Mouse (Mus musculus): ENCODE data around the gene Ccdc174. TPM values are rescaled to one million over a fixed set of nuclear protein-coding genes. Genes with fewer than 3 reads are reported as not detected.

Ccdc174 gene
- 48.7 and 60.7 TPM in 2 replicates for polyA plus RNA-seq (2015; fragmentation: Nextera tagmentation; extraction: Ambion mirVana)

- WGBS, result under 1% methylated on average over 47 of the region's 47 CpGs
- no peaks in the 10 kb centered on the region for H3K9me3 ChIP-seq (replicated peaks)
- peak within 1 kb of the TSS; percentile 95 for H3K4me3 ChIP-seq
- H3K36me3 ChIP-seq (ENCODE audit: poor library complexity, severe bottlenecking), result peaks cover 21% of the 10 kb centered on the region
- H3K4me1 ChIP-seq, result peaks cover 20% of the 10 kb centered on the region
- peaks cover 18% of the 10 kb centered on the region; the same call in 1 of the 2 replicates for H3K27me3 ChIP-seq
- peak within 1 kb of the TSS; percentile 77 for H3K4me2 ChIP-seq
- peak within 1 kb of the TSS; percentile 94 for H3K9ac ChIP-seq
- H3K27ac ChIP-seq, result peak within 1 kb of the TSS; percentile 73; the same call in 1 of the 2 replicates
- ATAC-seq, result peak; percentile 96
These were observed at the start of gene Ccdc174 for GRCm38 (mm10) chr6:91877885-91878651. TSS of gene Ccdc174 (plus strand) at chr6:91878053.

DNA sequence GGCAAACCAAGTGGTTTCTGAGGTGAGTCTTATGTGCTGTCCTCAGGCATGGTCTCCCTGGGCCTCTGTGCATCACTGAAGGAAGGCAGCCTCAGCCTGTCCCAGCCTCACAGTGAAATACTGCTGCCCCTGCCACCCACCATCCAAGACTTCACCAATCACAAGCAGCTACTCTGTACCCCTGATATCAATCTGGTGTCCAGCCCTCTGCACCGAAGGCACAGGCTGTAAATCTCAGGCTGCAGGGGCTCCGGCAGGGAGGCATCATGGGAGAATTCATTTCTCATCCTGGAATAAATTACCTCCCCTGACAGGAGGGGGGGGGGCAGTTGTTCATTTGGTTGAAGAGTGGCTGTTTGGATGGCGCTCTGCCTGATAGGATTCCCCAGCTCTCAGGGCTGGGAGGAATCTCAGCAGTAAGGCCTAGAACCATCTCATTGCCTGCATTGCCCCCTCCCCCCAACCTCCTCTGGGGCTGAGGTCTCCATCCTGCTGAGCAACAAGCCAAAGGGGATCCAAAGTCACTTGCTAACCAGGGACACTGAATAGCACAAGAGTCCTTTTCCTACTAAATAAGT is 44.9 kb upstream of the Ccdc174 start:
- ATAC-seq, result no peak
- H3K4me1 ChIP-seq, result no peaks in the 10 kb centered on the region
- H3K4me2 ChIP-seq, result no peak overlapping the region
- H3K27me3 ChIP-seq, result no peaks in the 10 kb centered on the region
- H3K9me3 ChIP-seq (replicated peaks), result no peaks in the 10 kb centered on the region
- 69% methylated on average over 3 of the region's 3 CpGs for WGBS
- no peak overlapping the region; the same call in 1 of the 2 replicates for H3K9ac ChIP-seq
- no peaks in the 10 kb centered on the region for H3K36me3 ChIP-seq (ENCODE audit: poor library complexity, severe bottlenecking)
- H3K4me3 ChIP-seq, result no peak overlapping the region
- no peak overlapping the region for H3K27ac ChIP-seq

DNA sequence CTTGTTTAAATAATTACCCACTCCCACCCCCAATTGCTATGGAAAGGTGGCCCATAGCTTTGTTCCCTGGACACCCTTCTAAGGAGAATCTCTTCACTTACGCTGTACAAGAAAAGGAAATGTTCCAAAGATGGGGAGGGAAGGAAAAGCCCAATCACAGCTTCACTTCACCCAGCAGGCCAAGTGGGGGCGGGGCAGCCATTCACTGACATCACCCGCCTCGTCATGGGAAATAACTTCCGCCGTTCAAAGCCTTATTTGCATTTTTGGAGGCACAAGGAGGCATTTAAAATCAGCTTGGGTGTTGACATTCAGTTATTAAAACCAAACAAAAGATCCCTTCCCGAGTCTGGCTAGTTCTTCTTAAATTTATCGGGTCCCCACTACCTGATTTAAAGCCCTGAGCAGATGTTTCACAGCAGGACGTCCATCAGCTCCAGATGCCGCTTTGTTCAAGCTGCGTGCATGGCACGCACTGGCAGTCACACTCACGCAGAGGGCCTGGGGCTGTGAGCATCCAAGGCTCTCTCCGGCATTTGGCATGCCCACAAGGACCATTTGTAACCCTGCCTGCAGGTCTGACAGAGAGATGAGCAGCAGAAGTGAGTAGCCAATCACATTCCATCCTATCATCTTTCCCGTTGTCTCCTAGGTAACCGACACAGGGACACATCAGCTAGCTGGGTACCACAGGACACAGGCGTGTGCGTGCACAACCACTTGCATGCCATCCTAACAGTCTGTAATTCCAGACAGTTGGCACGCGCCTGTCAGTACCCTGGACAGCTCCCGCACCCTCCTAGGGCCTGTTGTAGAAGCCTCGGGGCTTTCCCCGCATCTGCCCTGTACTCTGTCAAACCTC is 38.6 kb upstream of the Ccdc174 start:
- Histone ChIP-seq H3K4me1 (peaks cover 34% of the 10 kb centered on the region), H3K9ac (peak overlapping the region; percentile 61), H3K27ac (peak overlapping the region; percentile 91), H3K9me3 (replicated peaks) (no peaks in the 10 kb centered on the region), H3K4me2 (peak overlapping the region; percentile 64), H3K36me3 (ENCODE audit: poor library complexity, severe bottlenecking) (no peaks in the 10 kb centered on the region), H3K4me3 (peak overlapping the region; percentile 40), H3K27me3 (peaks cover 40% of the 10 kb centered on the region)
- WGBS, result 2% methylated on average over 23 of the region's 23 CpGs
- ATAC-seq, result peak; percentile 89

DNA sequence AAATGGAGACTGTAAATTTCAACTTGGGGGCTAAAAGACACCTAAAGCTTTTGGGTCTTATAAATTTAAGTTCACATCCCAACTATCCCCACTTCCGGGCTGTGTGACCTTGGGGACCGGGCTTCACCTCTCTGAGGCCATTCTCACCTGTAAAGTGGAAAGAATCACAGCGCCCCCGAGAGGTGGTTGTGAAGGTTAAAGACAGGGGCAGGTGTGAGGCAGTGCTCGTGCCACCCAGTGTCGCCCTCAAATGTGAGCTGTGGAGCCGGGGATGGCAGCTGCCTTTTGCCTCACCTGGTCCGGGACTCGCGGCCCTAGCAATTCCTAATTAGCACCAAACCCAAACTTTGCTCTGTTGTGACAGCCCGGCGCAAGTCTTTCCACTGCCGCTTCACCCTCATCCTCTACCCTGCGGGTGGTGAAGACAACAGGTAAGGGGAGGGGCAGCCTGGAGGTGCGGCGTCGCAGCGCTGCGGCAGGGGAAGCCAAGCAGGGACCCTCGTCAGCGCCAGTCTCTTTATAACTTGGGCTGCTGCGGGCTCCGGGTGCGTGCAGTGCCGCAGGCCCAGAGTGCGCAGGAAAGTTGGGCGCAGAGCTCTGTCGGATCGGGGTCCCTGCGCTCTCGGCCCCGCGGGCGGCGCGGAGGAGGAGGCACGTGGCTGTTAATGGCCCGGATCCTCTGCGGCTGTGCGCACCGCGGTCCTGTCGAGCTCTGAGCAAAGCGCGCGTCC is 34.8 kb upstream of the Ccdc174 start:
- ATAC-seq, result 0 out of 2 replicates have a peak, but pooled peaks have one; percentile 1
- Histone ChIP-seq H3K4me3 (peak overlapping the region; percentile 58), H3K9me3 (replicated peaks) (no peaks in the 10 kb centered on the region), H3K27me3 (peaks cover 64% of the 10 kb centered on the region), H3K4me2 (peak overlapping the region; percentile 92), H3K4me1 (peaks cover 34% of the 10 kb centered on the region), H3K36me3 (ENCODE audit: poor library complexity, severe bottlenecking) (no peaks in the 10 kb centered on the region), H3K9ac (peak overlapping the region; percentile 69), H3K27ac (no peak overlapping the region)
- 2% methylated on average over 46 of the region's 46 CpGs for WGBS

GRCm38 (mm10) chr6:91843628-91844153 is 34.2 kb upstream of the Ccdc174 start:
- Histone ChIP-seq H3K36me3 (ENCODE audit: poor library complexity, severe bottlenecking) (no peaks in the 10 kb centered on the region), H3K4me2 (peak overlapping the region; percentile 92), H3K9me3 (replicated peaks) (no peaks in the 10 kb centered on the region), H3K4me3 (peak overlapping the region; percentile 58), H3K27ac (no peak overlapping the region), H3K9ac (peak overlapping the region; percentile 69), H3K27me3 (peaks cover 62% of the 10 kb centered on the region), H3K4me1 (peaks cover 28% of the 10 kb centered on the region)
- 3% methylated on average over 69 of the region's 69 CpGs for WGBS
- ATAC-seq, result peak; percentile 37

GRCm38 (mm10) chr6:91852550-91852949 is 25.3 kb upstream of the Ccdc174 start:
- Histone ChIP-seq H3K9me3 (replicated peaks) (no peaks in the 10 kb centered on the region), H3K27ac (no peak overlapping the region), H3K27me3 (no peaks in the 10 kb centered on the region), H3K4me3 (no peak overlapping the region), H3K9ac (no peak overlapping the region), H3K4me2 (no peak overlapping the region), H3K4me1 (no peaks in the 10 kb centered on the region), H3K36me3 (ENCODE audit: poor library complexity, severe bottlenecking) (no peaks in the 10 kb centered on the region)
- peak; percentile 36; the same call in 1 of the 2 replicates for ATAC-seq
- WGBS, result 3% methylated on average over 2 of the region's 2 CpGs

DNA sequence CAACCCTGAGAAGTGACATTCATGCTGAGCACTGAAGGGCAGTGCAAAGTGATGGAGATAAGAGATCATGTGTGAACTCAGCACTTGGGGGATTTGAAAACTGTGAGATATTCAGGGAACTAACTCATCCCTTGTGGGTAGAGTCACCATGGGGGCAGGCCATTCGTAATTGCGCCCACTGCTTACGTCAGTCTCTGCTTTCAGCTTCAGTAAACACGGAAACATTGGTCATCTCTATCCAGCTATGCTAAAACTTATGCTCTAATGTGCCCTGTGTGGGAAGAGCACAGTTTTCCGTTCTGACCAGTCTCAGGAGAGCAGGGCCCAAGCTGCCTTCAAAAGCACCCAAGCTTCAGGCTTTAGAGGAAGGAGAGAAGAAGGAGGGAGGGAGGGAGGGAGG is 19.5 kb upstream of the Ccdc174 start:
- H3K9ac ChIP-seq, result no peak overlapping the region
- H3K9me3 ChIP-seq (replicated peaks), result no peaks in the 10 kb centered on the region
- no peak for ATAC-seq
- no peak overlapping the region for H3K27ac ChIP-seq
- no peaks in the 10 kb centered on the region for H3K36me3 ChIP-seq (ENCODE audit: poor library complexity, severe bottlenecking)
- no peak overlapping the region for H3K4me3 ChIP-seq
- 79% methylated on average over 5 of the region's 5 CpGs for WGBS
- 0 out of 2 replicates have a peak, but pooled peaks cover 2% of the 10 kb centered on the region for H3K27me3 ChIP-seq
- H3K4me2 ChIP-seq, result no peak overlapping the region
- H3K4me1 ChIP-seq, result no peaks in the 10 kb centered on the region

DNA sequence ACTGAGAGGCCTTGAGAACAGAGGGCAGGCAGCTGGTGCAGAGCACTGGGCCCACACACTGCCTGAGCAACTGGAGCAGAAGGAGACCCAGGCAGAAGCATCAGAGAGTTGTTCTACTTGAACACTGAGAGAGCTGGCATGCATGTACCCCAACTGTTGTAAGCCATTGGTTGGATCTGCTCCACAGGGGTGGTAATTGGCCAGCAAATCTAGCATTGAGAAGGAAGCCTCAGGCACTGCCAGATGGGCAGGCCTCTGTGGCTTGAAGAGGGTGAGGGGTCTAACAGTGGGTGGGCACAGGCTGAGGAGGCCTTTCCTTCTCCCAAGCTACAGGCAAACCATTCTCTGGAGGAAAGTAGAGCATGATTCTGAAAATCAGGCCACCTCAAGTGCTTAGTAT is 15.0 kb upstream of the Ccdc174 start:
- Histone ChIP-seq H3K4me1 (no peaks in the 10 kb centered on the region), H3K27ac (no peak overlapping the region), H3K4me3 (no peak overlapping the region), H3K36me3 (ENCODE audit: poor library complexity, severe bottlenecking) (no peaks in the 10 kb centered on the region), H3K27me3 (peaks cover 3% of the 10 kb centered on the region; the same call in 1 of the 2 replicates), H3K9me3 (replicated peaks) (no peaks in the 10 kb centered on the region), H3K4me2 (no peak overlapping the region), H3K9ac (no peak overlapping the region)
- no peak for ATAC-seq

DNA sequence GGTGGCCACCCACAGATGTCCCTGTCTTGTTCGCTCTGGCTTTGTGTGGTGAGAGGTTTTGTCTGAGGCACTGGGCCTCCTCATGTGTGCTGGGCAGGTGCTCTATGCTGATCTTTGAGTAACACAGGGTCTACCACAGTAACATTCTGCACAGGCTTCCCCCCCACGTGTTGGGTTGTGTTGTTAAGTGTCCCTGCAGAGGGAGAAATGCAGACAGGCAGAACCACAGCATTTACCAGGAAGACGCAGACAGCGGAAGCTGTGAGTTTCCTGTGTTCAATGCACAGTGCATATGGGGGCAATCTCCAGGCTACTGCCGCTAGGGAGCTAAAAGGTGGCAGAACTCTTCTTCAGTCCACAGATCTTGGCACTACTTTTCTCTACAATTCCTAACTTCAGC is 13.3 kb upstream of the Ccdc174 start:
- Histone ChIP-seq H3K9me3 (replicated peaks) (no peaks in the 10 kb centered on the region), H3K27me3 (peaks cover 3% of the 10 kb centered on the region; the same call in 1 of the 2 replicates), H3K4me3 (no peak overlapping the region), H3K4me2 (no peak overlapping the region), H3K4me1 (no peaks in the 10 kb centered on the region), H3K9ac (no peak overlapping the region), H3K27ac (no peak overlapping the region), H3K36me3 (ENCODE audit: poor library complexity, severe bottlenecking) (no peaks in the 10 kb centered on the region)
- WGBS, result 77% methylated on average over 5 of the region's 5 CpGs
- ATAC-seq, result no peak

GRCm38 (mm10) chr6:91865601-91866000 is 12.3 kb upstream of the Ccdc174 start:
- Histone ChIP-seq H3K27ac (no peak overlapping the region), H3K4me3 (no peak overlapping the region), H3K4me1 (no peaks in the 10 kb centered on the region), H3K9me3 (replicated peaks) (no peaks in the 10 kb centered on the region), H3K36me3 (ENCODE audit: poor library complexity, severe bottlenecking) (no peaks in the 10 kb centered on the region), H3K9ac (no peak overlapping the region), H3K4me2 (no peak overlapping the region), H3K27me3 (peaks cover 3% of the 10 kb centered on the region; the same call in 1 of the 2 replicates)
- ATAC-seq, result no peak
- 83% methylated on average over 11 of the region's 11 CpGs for WGBS

- Histone ChIP-seq H3K4me2 (no peak overlapping the region), H3K27me3 (peaks cover 11% of the 10 kb centered on the region; the same call in 1 of the 2 replicates), H3K27ac (no peak overlapping the region), H3K9me3 (replicated peaks) (no peaks in the 10 kb centered on the region), H3K4me1 (no peaks in the 10 kb centered on the region), H3K4me3 (no peak overlapping the region), H3K36me3 (ENCODE audit: poor library complexity, severe bottlenecking) (no peaks in the 10 kb centered on the region), H3K9ac (no peak overlapping the region)
- 90% methylated on average over 5 of the region's 5 CpGs for WGBS
- ATAC-seq, result no peak
These were observed 9.8 kb upstream of the Ccdc174 start for GRCm38 (mm10) chr6:91868091-91868490.

Data from forebrain, embryonic 13.5 days (tissue).